8 mouse cellular contexts compared by ENCODE assay signal in the genomic region with DNA sequence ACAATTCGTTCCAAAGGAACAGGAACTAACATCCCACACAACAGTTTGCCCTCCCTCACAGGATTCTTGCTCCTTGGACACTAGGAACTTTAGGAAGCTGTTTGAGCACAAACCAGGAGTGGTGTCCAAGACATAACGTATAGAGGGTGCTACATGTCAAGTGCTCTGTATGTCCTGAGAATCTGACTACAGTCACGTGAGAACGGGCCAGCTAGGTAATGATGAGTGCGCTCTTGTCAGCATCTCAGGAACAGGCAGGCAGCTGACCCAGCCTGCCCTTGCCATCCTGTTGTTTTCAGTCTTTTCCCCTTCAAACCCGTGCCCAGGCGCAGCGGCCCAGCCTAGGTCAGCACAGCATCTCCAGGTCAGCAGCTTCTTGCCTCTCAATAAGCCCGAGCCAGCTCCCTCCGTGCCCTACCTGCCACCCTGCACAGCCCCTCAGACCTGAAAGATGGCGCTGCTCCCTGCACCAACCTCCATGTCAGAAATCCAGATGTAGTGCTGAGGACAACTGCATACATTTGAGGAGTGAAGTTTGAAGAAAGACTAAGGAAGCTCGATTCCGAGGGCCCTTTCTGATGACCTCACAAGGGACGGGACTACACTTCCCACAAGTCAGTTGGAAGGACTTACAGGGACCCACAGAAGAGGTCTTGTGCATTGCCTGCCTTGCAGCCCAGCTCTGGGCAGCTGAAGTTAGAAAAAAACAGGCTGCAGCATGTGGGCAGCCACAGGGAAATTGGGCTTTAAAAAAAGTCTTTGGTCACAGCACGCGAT. TPM values are rescaled to one million over a fixed set of nuclear protein-coding genes. Genes with fewer than 3 reads are reported as not detected.
A peak's percentile ranks its signal among the peaks of the same experiment; 100 is the strongest.
DNase-seq lines count a peak whose midpoint lies in the region; ATAC-seq lines count a peak whose summit lies in the region.
"Not testable (repeated sequence)": the region's sequence is repeated elsewhere in the genome, so short reads cannot be mapped to it uniquely, and the experiment has no call there.

No protein-coding gene starts in this region.

- H3K4me1 ChIP-seq in heart, embryonic 14.5 days (ENCODE audit: control insufficient read depth in 2 of 2, insufficient read depth in 2 of 2, low read length in 2 of 2); liver, embryonic 13.5 days (replicated peaks); stomach, embryonic 16.5 days (ENCODE audit: control insufficient read depth, insufficient read depth, low read length): not testable (repeated sequence)

- peak overlapping the region; percentile 70 to 75 for H3K4me3 ChIP-seq in heart, embryonic 14.5 days (ENCODE audit: control insufficient read depth in 1 of 2, insufficient read depth in 1 of 2, low read depth in 1 of 2, low read length in 2 of 2)
- peak overlapping the region; percentile 72 for H3K4me3 ChIP-seq in liver, embryonic 13.5 days (replicated peaks)
- peak overlapping the region; percentile 76 for H3K4me3 ChIP-seq in stomach, embryonic 16.5 days (replicated peaks; ENCODE audit: low read length)

- not testable (repeated sequence) for H3K36me3 ChIP-seq in heart, embryonic 14.5 days (ENCODE audit: control insufficient read depth, insufficient read depth, low read length); liver, embryonic 13.5 days; stomach, embryonic 16.5 days (ENCODE audit: control insufficient read depth, insufficient read depth, low read length)

- peak overlapping the region; percentile 83 for H3K9ac ChIP-seq in heart, embryonic 14.5 days (ENCODE audit: low read length)
- peak overlapping the region; percentile 77 for H3K9ac ChIP-seq in liver, embryonic 13.5 days
- H3K9ac ChIP-seq in stomach, embryonic 16.5 days (ENCODE audit: low read length): peak overlapping the region; percentile 86

- 22% methylated on average over 16 of the region's 16 CpGs for WGBS in heart, embryonic 14.5 days
- 14% methylated on average over 16 of the region's 16 CpGs for WGBS in liver, embryonic 13.5 days (ENCODE audit: insufficient replicate concordance)
- 14% methylated on average over 16 of the region's 16 CpGs for WGBS in stomach, embryonic 16.5 days

- peak; percentile 28 for DNase-seq in c-Kit-negative CD71-positive TER-119-positive erythroid progenitor cells, embryonic 14.5 days (ENCODE audit: low read depth, low spot score)
- DNase-seq in fibroblast of lung, adult 2 months (ENCODE audit: low read depth): peak; percentile 77
- peak; percentile 91 for DNase-seq in kidney, postnatal 14 days
- DNase-seq in liver, embryonic 13.5 days: peak; percentile 67
- peak; percentile 78 for DNase-seq in neural tube, embryonic 10.5 days (ENCODE audit: extremely low spot score, low spot score)

- not testable (repeated sequence) for H3K9me3 ChIP-seq in heart, embryonic 14.5 days (ENCODE audit: control insufficient read depth, low read length); liver, embryonic 13.5 days (replicated peaks); stomach, embryonic 16.5 days (replicated peaks; ENCODE audit: control insufficient read depth, low read length)

- peak; percentile 99 for ATAC-seq in CD4-positive, CD25-positive, alpha-beta regulatory T cell, adult 4 months
- ATAC-seq in heart, embryonic 14.5 days (ENCODE audit: insufficient number of reproducible peaks, insufficient read depth, low FRiP score, low read depth): peak; percentile 100
- ATAC-seq in liver, embryonic 13.5 days (ENCODE audit: low read depth): peak; percentile 98
- peak; percentile 100 for ATAC-seq in stomach, embryonic 16.5 days (ENCODE audit: insufficient read depth, low FRiP score)

- peak overlapping the region; percentile 71 for H3K4me2 ChIP-seq in heart, embryonic 14.5 days (ENCODE audit: low read length)
- H3K4me2 ChIP-seq in liver, embryonic 13.5 days: peak overlapping the region; percentile 72
- peak overlapping the region; percentile 66 for H3K4me2 ChIP-seq in stomach, embryonic 16.5 days (ENCODE audit: low read depth, low read length)

- not testable (repeated sequence) for H3K27me3 ChIP-seq in heart, embryonic 14.5 days (ENCODE audit: control insufficient read depth, insufficient read depth, low read length); liver, embryonic 13.5 days; stomach, embryonic 16.5 days (ENCODE audit: control insufficient read depth, insufficient read depth, low read length)

- H3K27ac ChIP-seq in heart, embryonic 14.5 days (replicated peaks in 1 of 2; ENCODE audit: control insufficient read depth in 1 of 2, insufficient read depth in 1 of 2, low read depth in 2 of 2, low read length in 2 of 2); liver, embryonic 13.5 days; stomach, embryonic 16.5 days (ENCODE audit: low read length): not testable (repeated sequence)

RNA-seq across cellular contexts. Expression of gene Zfp738, which starts 3.7 kb away (rescaled TPM):
- polyA plus RNA-seq in CD4-positive, CD25-positive, alpha-beta regulatory T cell, adult 4 months (2017; shearing (Covaris generic)): 10 to 100 TPM; 18.9 to 21.8 TPM
- polyA plus RNA-seq in heart, embryonic 14.5 days (2014; fragmentation: Nextera tagmentation; extraction: Ambion mirVana): 7.9 and 9.1 TPM in 2 replicates
- polyA plus RNA-seq in liver, embryonic 13.5 days (2015; fragmentation: Nextera tagmentation; extraction: Ambion mirVana): 2.4 and 3.1 TPM in 2 replicates
- 10.9 and 11.1 TPM in 2 replicates for polyA plus RNA-seq in stomach, embryonic 16.5 days (2015; fragmentation: Nextera tagmentation; extraction: Ambion mirVana)

RNA-seq across cellular contexts. Expression of gene Zfp729a, which starts 45.6 kb away (rescaled TPM):
- polyA plus RNA-seq in CD4-positive, CD25-positive, alpha-beta regulatory T cell, adult 4 months (2017; shearing (Covaris generic)): 10 to 100 TPM in 1 of 2 experiments, 1 to 10 TPM in 1; 8.0 to 13.1 TPM
- polyA plus RNA-seq in heart, embryonic 14.5 days (2014; fragmentation: Nextera tagmentation; extraction: Ambion mirVana): 1.8 and 1.9 TPM in 2 replicates
- 0.71 and 1.2 TPM in 2 replicates for polyA plus RNA-seq in liver, embryonic 13.5 days (2015; fragmentation: Nextera tagmentation; extraction: Ambion mirVana)
- polyA plus RNA-seq in stomach, embryonic 16.5 days (2015; fragmentation: Nextera tagmentation; extraction: Ambion mirVana): 2.4 and 2.5 TPM in 2 replicates

RNA-seq across cellular contexts. Expression of gene Gm49345, which starts 45.6 kb away (rescaled TPM):
- polyA plus RNA-seq in CD4-positive, CD25-positive, alpha-beta regulatory T cell, adult 4 months (2017; shearing (Covaris generic)): 1 to 10 TPM; 5.1 to 5.4 TPM
- polyA plus RNA-seq in heart, embryonic 14.5 days (2014; fragmentation: Nextera tagmentation; extraction: Ambion mirVana): 0.20 TPM in 1 of 2 replicates, not detected in the other
- 0.13 TPM in 1 of 2 replicates, not detected in the other for polyA plus RNA-seq in liver, embryonic 13.5 days (2015; fragmentation: Nextera tagmentation; extraction: Ambion mirVana)
- polyA plus RNA-seq in stomach, embryonic 16.5 days (2015; fragmentation: Nextera tagmentation; extraction: Ambion mirVana): not detected in 2 replicates

RNA-seq across cellular contexts. Expression of gene Zfp65, which starts 45.8 kb away (rescaled TPM):
- polyA plus RNA-seq in CD4-positive, CD25-positive, alpha-beta regulatory T cell, adult 4 months (2017; shearing (Covaris generic)): 1 to 10 TPM; 7.6 TPM
- 2.1 and 2.4 TPM in 2 replicates for polyA plus RNA-seq in heart, embryonic 14.5 days (2014; fragmentation: Nextera tagmentation; extraction: Ambion mirVana)
- 1.3 and 2.1 TPM in 2 replicates for polyA plus RNA-seq in liver, embryonic 13.5 days (2015; fragmentation: Nextera tagmentation; extraction: Ambion mirVana)
- 6.4 and 7.1 TPM in 2 replicates for polyA plus RNA-seq in stomach, embryonic 16.5 days (2015; fragmentation: Nextera tagmentation; extraction: Ambion mirVana)

Comparison
In these comparisons a context has a peak if more than half of its experiments do, and no peak if none do; other contexts are left out.
1. DNase-seq: peak in every context shown above with its lines; median percentile 91 in kidney, postnatal 14 days; 78 in neural tube, embryonic 10.5 days; 77 in fibroblast of lung, adult 2 months; 67 in liver, embryonic 13.5 days; 28 in c-Kit-negative CD71-positive TER-119-positive erythroid progenitor cells, embryonic 14.5 days.